Mouse (Mus musculus): ENCODE data around the gene Tubb2b. TPM values are rescaled to one million over a fixed set of nuclear protein-coding genes. Genes with fewer than 3 reads are reported as not detected.

Tubb2b gene
- polyA plus RNA-seq (2015; fragmentation: Nextera tagmentation; extraction: Ambion mirVana) = 30.4 and 31.3 TPM in 2 replicates

GRCm38 (mm10) chr13:34130226-34130731 is at the start of gene Tubb2b:
Tubb2b (minus strand) TSS chr13:34130466.
- peak; percentile 94 for ATAC-seq (ENCODE audit: insufficient read depth, low FRiP score, low read depth)
- Histone ChIP-seq H3K27ac (peak within 1 kb of the TSS; percentile 55), H3K9me3 (no peaks in the 10 kb centered on the region), H3K4me3 (replicated peaks) (peak within 1 kb of the TSS; percentile 63), H3K4me2 (peak within 1 kb of the TSS; percentile 86), H3K4me1 (peaks cover 25% of the 10 kb centered on the region), H3K36me3 (no peaks in the 10 kb centered on the region), H3K27me3 (replicated peaks) (peaks cover 10% of the 10 kb centered on the region), H3K9ac (peak within 1 kb of the TSS; percentile 18)
- 2% methylated on average over 26 of the region's 26 CpGs for WGBS

- Histone ChIP-seq H3K9me3 (no peaks in the 10 kb centered on the region), H3K9ac (no peak overlapping the region), H3K36me3 (no peaks in the 10 kb centered on the region), H3K4me2 (no peak overlapping the region), H3K27me3 (replicated peaks) (no peaks in the 10 kb centered on the region), H3K27ac (no peak overlapping the region), H3K4me1 (no peaks in the 10 kb centered on the region), H3K4me3 (replicated peaks) (no peak overlapping the region)
- WGBS = 92% methylated on average over 6 of the region's 6 CpGs
- no peak for ATAC-seq (ENCODE audit: insufficient read depth, low FRiP score, low read depth)
Observed at GRCm38 (mm10) chr13:34174025-34174424, 43.8 kb upstream of the Tubb2b start.

- H3K4me3 ChIP-seq (replicated peaks) = peak overlapping the region; percentile 82
- no peaks in the 10 kb centered on the region for H3K27me3 ChIP-seq (replicated peaks)
- WGBS = 27% methylated on average over 12 of the region's 12 CpGs
- H3K9me3 ChIP-seq = no peaks in the 10 kb centered on the region
- no peak for ATAC-seq (ENCODE audit: insufficient read depth, low FRiP score, low read depth)
- no peak overlapping the region; the same call in 1 of the 2 replicates for H3K9ac ChIP-seq
- peaks cover 8% of the 10 kb centered on the region; the same call in 1 of the 2 replicates for H3K4me1 ChIP-seq
- H3K4me2 ChIP-seq = peak overlapping the region; percentile 53
- H3K27ac ChIP-seq = peak overlapping the region; percentile 97; the same call in 1 of the 2 replicates
- H3K36me3 ChIP-seq = 0 out of 2 replicates have a peak, but pooled peaks cover 4% of the 10 kb centered on the region
Observed at GRCm38 (mm10) chr13:34163304-34163975, 33.2 kb upstream of the Tubb2b start.

GRCm38 (mm10) chr13:34162491-34163303 is 32.4 kb upstream of the Tubb2b start, which contains the start of gene Psmg4:
Psmg4 (plus strand) TSS chr13:34162964.
- Histone ChIP-seq H3K4me2 (peak within 1 kb of the TSS; percentile 53), H3K9me3 (no peaks in the 10 kb centered on the region), H3K4me3 (replicated peaks) (peak within 1 kb of the TSS; percentile 82), H3K27ac (peak within 1 kb of the TSS; percentile 97), H3K36me3 (0 out of 2 replicates have a peak, but pooled peaks cover 4% of the 10 kb centered on the region), H3K9ac (peak within 1 kb of the TSS; percentile 42), H3K27me3 (replicated peaks) (no peaks in the 10 kb centered on the region), H3K4me1 (peaks cover 8% of the 10 kb centered on the region; the same call in 1 of the 2 replicates)
- WGBS = 3% methylated on average over 44 of the region's 44 CpGs
- ATAC-seq (ENCODE audit: insufficient read depth, low FRiP score, low read depth) = peak; percentile 96

- Histone ChIP-seq H3K4me3 (replicated peaks) (no peak overlapping the region), H3K27ac (no peak overlapping the region), H3K9me3 (no peaks in the 10 kb centered on the region), H3K9ac (no peak overlapping the region), H3K4me2 (no peak overlapping the region), H3K27me3 (replicated peaks) (no peaks in the 10 kb centered on the region), H3K36me3 (no peaks in the 10 kb centered on the region), H3K4me1 (peaks cover 8% of the 10 kb centered on the region; the same call in 1 of the 2 replicates)
- ATAC-seq (ENCODE audit: insufficient read depth, low FRiP score, low read depth) = no peak
- WGBS = 90% methylated on average over 1 of the region's 1 CpGs
Observed at GRCm38 (mm10) chr13:34159926-34160325, 29.7 kb upstream of the Tubb2b start.

- no peaks in the 10 kb centered on the region for H3K36me3 ChIP-seq
- no peaks in the 10 kb centered on the region for H3K27me3 ChIP-seq (replicated peaks)
- no peak overlapping the region for H3K4me3 ChIP-seq (replicated peaks)
- H3K4me2 ChIP-seq = no peak overlapping the region
- H3K27ac ChIP-seq = no peak overlapping the region
- peaks cover 11% of the 10 kb centered on the region; the same call in 1 of the 2 replicates for H3K4me1 ChIP-seq
- 85% methylated on average over 3 of the region's 3 CpGs for WGBS
- H3K9ac ChIP-seq = no peak overlapping the region
- H3K9me3 ChIP-seq = no peaks in the 10 kb centered on the region
- ATAC-seq (ENCODE audit: insufficient read depth, low FRiP score, low read depth) = no peak
Observed at GRCm38 (mm10) chr13:34157596-34158157, 27.4 kb upstream of the Tubb2b start.

- Histone ChIP-seq H3K27ac (no peak overlapping the region), H3K9ac (no peak overlapping the region), H3K36me3 (no peaks in the 10 kb centered on the region), H3K27me3 (replicated peaks) (no peaks in the 10 kb centered on the region), H3K4me1 (peaks cover 6% of the 10 kb centered on the region; the same call in 1 of the 2 replicates), H3K4me3 (replicated peaks) (no peak overlapping the region), H3K9me3 (no peaks in the 10 kb centered on the region), H3K4me2 (no peak overlapping the region)
- ATAC-seq (ENCODE audit: insufficient read depth, low FRiP score, low read depth) = no peak
- 82% methylated on average over 2 of the region's 2 CpGs for WGBS
Observed at GRCm38 (mm10) chr13:34156840-34157185, 26.5 kb upstream of the Tubb2b start.

GRCm38 (mm10) chr13:34156133-34156839 is 26.0 kb upstream of the Tubb2b start:
- H3K4me2 ChIP-seq = no peak overlapping the region
- no peak overlapping the region for H3K9ac ChIP-seq
- WGBS = 56% methylated on average over 8 of the region's 8 CpGs
- no peak overlapping the region for H3K27ac ChIP-seq
- no peaks in the 10 kb centered on the region for H3K9me3 ChIP-seq
- ATAC-seq (ENCODE audit: insufficient read depth, low FRiP score, low read depth) = no peak; the same call in 1 of the 2 replicates
- H3K36me3 ChIP-seq = no peaks in the 10 kb centered on the region
- H3K27me3 ChIP-seq (replicated peaks) = no peaks in the 10 kb centered on the region
- H3K4me3 ChIP-seq (replicated peaks) = no peak overlapping the region
- H3K4me1 ChIP-seq = peaks cover 6% of the 10 kb centered on the region; the same call in 1 of the 2 replicates

- Histone ChIP-seq H3K4me3 (replicated peaks) (peak overlapping the region; percentile 23; the same call in 1 of the 2 replicates), H3K9ac (no peak overlapping the region)
- 26% methylated on average over 3 of the region's 3 CpGs for WGBS
Observed at GRCm38 (mm10) chr13:34154931-34155272, 24.6 kb upstream of the Tubb2b start.

GRCm38 (mm10) chr13:34154217-34154930 is 24.1 kb upstream of the Tubb2b start:
- H3K4me1 ChIP-seq = peaks cover 15% of the 10 kb centered on the region
- H3K36me3 ChIP-seq = no peaks in the 10 kb centered on the region
- no peak overlapping the region for H3K9ac ChIP-seq
- peak; percentile 48 for ATAC-seq (ENCODE audit: insufficient read depth, low FRiP score, low read depth)
- H3K9me3 ChIP-seq = no peaks in the 10 kb centered on the region
- 41% methylated on average over 13 of the region's 13 CpGs for WGBS
- no peak overlapping the region for H3K27ac ChIP-seq
- H3K4me3 ChIP-seq (replicated peaks) = peak overlapping the region; percentile 23; the same call in 1 of the 2 replicates
- H3K4me2 ChIP-seq = peak overlapping the region; percentile 42
- H3K27me3 ChIP-seq (replicated peaks) = no peaks in the 10 kb centered on the region

More at GRCm38 (mm10) chr13:34154931-34155272, 24.6 kb upstream of the Tubb2b start:
- Histone ChIP-seq H3K9me3 (no peaks in the 10 kb centered on the region), H3K27me3 (replicated peaks) (no peaks in the 10 kb centered on the region), H3K4me2 (peak overlapping the region; percentile 42), H3K4me1 (peaks cover 9% of the 10 kb centered on the region), H3K27ac (no peak overlapping the region), H3K36me3 (no peaks in the 10 kb centered on the region)
- ATAC-seq (ENCODE audit: insufficient read depth, low FRiP score, low read depth) = no peak

Data from stomach, embryonic 15.5 days (tissue).